Mouse (Mus musculus) heart, adult 2 months (tissue): ENCODE data around the gene Galp.

Source experiments
- CTCF ChIP-seq: fragments of 200-600 bp; IDR thresholded peaks from 2 replicates; pipeline ENCODE4 v1.8.1; 2022; ENCODE audit warnings: antibody characterized with exemption, mild to moderate bottlenecking, moderate library complexity
- EP300 ChIP-seq: fragments of 200-500 bp; IDR thresholded peaks from 2 replicates; pipeline ENCODE4 v1.6.1; 2011; ENCODE audit warnings: low read depth, low read length, control low read depth; ENCODE audit not compliant: insufficient read depth
- POLR2A ChIP-seq: fragments of 200-500 bp; IDR thresholded peaks from 2 replicates; pipeline ENCODE4 v1.6.1; 2011; ENCODE audit warnings: mild to moderate bottlenecking, low read depth, low read length, control low read depth; ENCODE audit not compliant: insufficient read depth

GRCm38 (mm10) chr7:6172006-6172649 is 24.8 kb upstream of the Galp start, which contains the start of gene Zfp444:
- TF ChIP-seq POLR2A (peak; percentile 80), CTCF (no peak), EP300 (no peak)
